Mouse (Mus musculus) MEL (cell line): ENCODE data around the gene Tmem104.
A peak's percentile ranks its signal among the peaks of the same experiment; 100 is the strongest.

ENCODE experiments used
- CHD1 ChIP-seq: IDR thresholded peaks from 2 replicates; pipeline ENCODE4 v1.6.1; 2012; ENCODE audit warnings: low read depth, mild to moderate bottlenecking, inconsistent platforms, low read length, improper control_type of control experiment
- CTCF ChIP-seq, 3 experiments: IDR thresholded peaks in 2 of 3; conservative IDR thresholded peaks in 1 of 3; 2 replicates each; pipeline ENCODE4 v1.5.1; 2011 to 2012; ENCODE audit warnings: low read length in 3 of 3, low read depth in 2 of 3, mild to moderate bottlenecking in 2 of 3, improper control_type of control experiment in 1 of 3, inconsistent platforms in 1 of 3, mixed read lengths in 1 of 3, moderate library complexity in 1 of 3; ENCODE audit not compliant: control insufficient read depth in 1 of 3, insufficient read depth in 1 of 3, poor library complexity in 1 of 3, severe bottlenecking in 1 of 3
- EP300 ChIP-seq, 2 experiments: IDR thresholded peaks; 2 replicates each; pipeline ENCODE4 v1.6.1; 2011; ENCODE audit warnings: improper control_type of control experiment in 2 of 2, low read length in 2 of 2, low read depth in 1 of 2, mild to moderate bottlenecking in 1 of 2
- HCFC1 ChIP-seq: IDR thresholded peaks from 2 replicates; pipeline ENCODE4 v1.6.1; 2012; ENCODE audit warnings: low read depth, mild to moderate bottlenecking, inconsistent platforms, low read length, improper control_type of control experiment, moderate library complexity
- MAFK ChIP-seq: IDR thresholded peaks from 2 replicates; pipeline ENCODE4 v1.6.1; 2011; ENCODE audit warnings: low read depth, mild to moderate bottlenecking, low read length, improper control_type of control experiment, borderline replicate concordance
- MAZ ChIP-seq: IDR thresholded peaks from 2 replicates; pipeline ENCODE4 v1.6.1; 2012; ENCODE audit warnings: low read depth, mild to moderate bottlenecking, inconsistent platforms, low read length, improper control_type of control experiment
- MYC ChIP-seq: IDR thresholded peaks from 2 replicates; pipeline ENCODE4 v1.6.1; 2011; ENCODE audit warnings: low read depth, mild to moderate bottlenecking, low read length, improper control_type of control experiment, moderate library complexity
- POLR2A ChIP-seq, 2 experiments: IDR thresholded peaks; 2 replicates each; pipeline ENCODE4 v1.6.1; 2011 to 2012; ENCODE audit warnings: low read length in 2 of 2, mild to moderate bottlenecking in 2 of 2, control low read depth in 1 of 2, improper control_type of control experiment in 1 of 2, low read depth in 1 of 2, moderate library complexity in 1 of 2; ENCODE audit not compliant: control insufficient read depth in 1 of 2, insufficient read depth in 1 of 2, poor library complexity in 1 of 2
- SMC3 ChIP-seq: IDR thresholded peaks from 2 replicates; pipeline ENCODE4 v1.6.1; 2011; ENCODE audit warnings: low read depth, low read length, improper control_type of control experiment
- USF2 ChIP-seq, 2 experiments: IDR thresholded peaks; 2 replicates each; pipeline ENCODE4 v1.6.1; 2011 to 2012; ENCODE audit warnings: improper control_type of control experiment in 2 of 2, low read length in 2 of 2, borderline replicate concordance in 1 of 2, inconsistent platforms in 1 of 2, low read depth in 1 of 2, mild to moderate bottlenecking in 1 of 2; ENCODE audit not compliant: insufficient read depth in 1 of 2
- ZC3H11A ChIP-seq: IDR thresholded peaks from 2 replicates; pipeline ENCODE4 v1.6.1; 2012; ENCODE audit warnings: low read depth, mild to moderate bottlenecking, inconsistent platforms, low read length, improper control_type of control experiment

GRCm38 (mm10) chr11:115279726-115280125, 92.4 kb downstream of the Tmem104 start:
- TF ChIP-seq ZC3H11A (no peak), SMC3 (no peak), CTCF (IDR thresholded peaks at IDR 0.05 in 2 of 3, conservative IDR thresholded peaks at IDR 0.05 in 1 of 3; ENCODE audit: control insufficient read depth in 1 of 3, insufficient read depth in 1 of 3, low read depth in 2 of 3, low read length in 3 of 3, poor library complexity in 1 of 3, severe bottlenecking in 1 of 3) (0 out of 6 replicates have a peak, but pooled peaks of 2 of the 3 experiments have one; percentile 7 to 9), POLR2A (IDR thresholded peaks at IDR 0.05; ENCODE audit: control insufficient read depth in 1 of 2, insufficient read depth in 1 of 2, low read depth in 1 of 2, low read length in 2 of 2, poor library complexity in 1 of 2) (peak in 1 of 2 experiments; percentile 67; a peak in 1 of 4 replicates), MAZ (0 out of 2 replicates have a peak, but pooled peaks have one; percentile 28), HCFC1 (peak; percentile 71), CHD1 (no peak), MYC (peak; percentile 75), EP300 (IDR thresholded peaks at IDR 0.05; ENCODE audit: low read depth in 1 of 2, low read length in 2 of 2) (0 out of 4 replicates have a peak, but pooled peaks of 1 of the 2 experiments have one; percentile 36), MAFK (no peak), USF2 (IDR thresholded peaks at IDR 0.05; ENCODE audit: borderline replicate concordance in 1 of 2, insufficient read depth in 1 of 2, low read depth in 1 of 2, low read length in 2 of 2) (no peak)
